Mouse (Mus musculus): ENCODE measurements around the gene Zfp319. TPM values are rescaled to one million over a fixed set of nuclear protein-coding genes. Genes with fewer than 3 reads are reported as not detected.

The Zfp319 gene
- polyA plus RNA-seq, 1 experiment from 2014 or later = 12.8 TPM

GRCm38 (mm10) chr8:95320224-95321139 is 11.3 kb downstream of the Zfp319 start:
- Histone ChIP-seq H3K27me3 (ENCODE audit: control insufficient read depth, insufficient read depth, low read length) (no peaks in the 10 kb centered on the region), H3K9ac (replicated peaks; ENCODE audit: low read depth, low read length) (peak overlapping the region; percentile 39; the same call in 1 of the 2 replicates), H3K9me3 (ENCODE audit: control insufficient read depth, low read length) (no peaks in the 10 kb centered on the region), H3K4me2 (ENCODE audit: low read depth, low read length) (peak overlapping the region; percentile 63), H3K36me3 (ENCODE audit: control insufficient read depth, insufficient read depth, low read length) (peaks cover 5% of the 10 kb centered on the region), H3K4me1 (ENCODE audit: control insufficient read depth, insufficient read depth, low read length) (no peaks in the 10 kb centered on the region), H3K27ac (ENCODE audit: low read depth, low read length) (no peak overlapping the region), H3K4me3 (ENCODE audit: low read depth, low read length) (peak overlapping the region; percentile 36)
- WGBS = 3% methylated on average over 41 of the region's 41 CpGs
- ATAC-seq (ENCODE audit: low read depth) = peak; percentile 81

GRCm38 (mm10) chr8:95315350-95315749 is 16.4 kb downstream of the Zfp319 start:
- H3K4me1 ChIP-seq (ENCODE audit: control insufficient read depth, insufficient read depth, low read length) = peaks cover 3% of the 10 kb centered on the region; the same call in 1 of the 2 replicates
- ATAC-seq (ENCODE audit: low read depth) = no peak
- no peaks in the 10 kb centered on the region for H3K27me3 ChIP-seq (ENCODE audit: control insufficient read depth, insufficient read depth, low read length)
- H3K27ac ChIP-seq (ENCODE audit: low read depth, low read length) = no peak overlapping the region
- H3K9ac ChIP-seq (replicated peaks; ENCODE audit: low read depth, low read length) = no peak overlapping the region
- WGBS = 93% methylated on average over 1 of the region's 1 CpGs
- H3K36me3 ChIP-seq (ENCODE audit: control insufficient read depth, insufficient read depth, low read length) = no peaks in the 10 kb centered on the region
- H3K4me3 ChIP-seq (ENCODE audit: low read depth, low read length) = no peak overlapping the region
- H3K4me2 ChIP-seq (ENCODE audit: low read depth, low read length) = no peak overlapping the region
- H3K9me3 ChIP-seq (ENCODE audit: control insufficient read depth, low read length) = no peaks in the 10 kb centered on the region

- no peak overlapping the region for H3K4me2 ChIP-seq (ENCODE audit: low read depth, low read length)
- 85% methylated on average over 2 of the region's 2 CpGs for WGBS
- H3K27ac ChIP-seq (ENCODE audit: low read depth, low read length) = no peak overlapping the region
- H3K9me3 ChIP-seq (ENCODE audit: control insufficient read depth, low read length) = no peaks in the 10 kb centered on the region
- H3K9ac ChIP-seq (replicated peaks; ENCODE audit: low read depth, low read length) = no peak overlapping the region
- H3K4me3 ChIP-seq (ENCODE audit: low read depth, low read length) = no peak overlapping the region
- no peaks in the 10 kb centered on the region for H3K36me3 ChIP-seq (ENCODE audit: control insufficient read depth, insufficient read depth, low read length)
- H3K27me3 ChIP-seq (ENCODE audit: control insufficient read depth, insufficient read depth, low read length) = no peaks in the 10 kb centered on the region
- no peak for ATAC-seq (ENCODE audit: low read depth)
- H3K4me1 ChIP-seq (ENCODE audit: control insufficient read depth, insufficient read depth, low read length) = peaks cover 4% of the 10 kb centered on the region; the same call in 1 of the 2 replicates
These were observed 17.0 kb downstream of the Zfp319 start for GRCm38 (mm10) chr8:95314707-95315106.

GRCm38 (mm10) chr8:95313857-95314256 is 17.9 kb downstream of the Zfp319 start:
- Histone ChIP-seq H3K4me1 (ENCODE audit: control insufficient read depth, insufficient read depth, low read length) (peaks cover 4% of the 10 kb centered on the region; the same call in 1 of the 2 replicates), H3K27ac (ENCODE audit: low read depth, low read length) (no peak overlapping the region), H3K9me3 (ENCODE audit: control insufficient read depth, low read length) (no peaks in the 10 kb centered on the region), H3K9ac (replicated peaks; ENCODE audit: low read depth, low read length) (no peak overlapping the region), H3K36me3 (ENCODE audit: control insufficient read depth, insufficient read depth, low read length) (no peaks in the 10 kb centered on the region), H3K4me3 (ENCODE audit: low read depth, low read length) (no peak overlapping the region), H3K4me2 (ENCODE audit: low read depth, low read length) (no peak overlapping the region), H3K27me3 (ENCODE audit: control insufficient read depth, insufficient read depth, low read length) (no peaks in the 10 kb centered on the region)
- ATAC-seq (ENCODE audit: low read depth) = no peak
- 91% methylated on average over 6 of the region's 6 CpGs for WGBS

GRCm38 (mm10) chr8:95312836-95313235 is 18.9 kb downstream of the Zfp319 start:
- no peak for ATAC-seq (ENCODE audit: low read depth)
- Histone ChIP-seq H3K4me2 (ENCODE audit: low read depth, low read length) (no peak overlapping the region), H3K27ac (ENCODE audit: low read depth, low read length) (no peak overlapping the region), H3K9ac (replicated peaks; ENCODE audit: low read depth, low read length) (no peak overlapping the region), H3K4me1 (ENCODE audit: control insufficient read depth, insufficient read depth, low read length) (peaks cover 4% of the 10 kb centered on the region; the same call in 1 of the 2 replicates), H3K9me3 (ENCODE audit: control insufficient read depth, low read length) (no peaks in the 10 kb centered on the region), H3K27me3 (ENCODE audit: control insufficient read depth, insufficient read depth, low read length) (no peaks in the 10 kb centered on the region), H3K4me3 (ENCODE audit: low read depth, low read length) (no peak overlapping the region), H3K36me3 (ENCODE audit: control insufficient read depth, insufficient read depth, low read length) (no peaks in the 10 kb centered on the region)
- 69% methylated on average over 18 of the region's 18 CpGs for WGBS

- H3K27ac ChIP-seq (ENCODE audit: low read depth, low read length) = no peak within 1 kb of the TSS
- no peaks in the 10 kb centered on the region for H3K36me3 ChIP-seq (ENCODE audit: control insufficient read depth, insufficient read depth, low read length)
- peaks cover 4% of the 10 kb centered on the region; the same call in 1 of the 2 replicates for H3K4me1 ChIP-seq (ENCODE audit: control insufficient read depth, insufficient read depth, low read length)
- ATAC-seq (ENCODE audit: low read depth) = no peak
- no peaks in the 10 kb centered on the region for H3K27me3 ChIP-seq (ENCODE audit: control insufficient read depth, insufficient read depth, low read length)
- H3K4me3 ChIP-seq (ENCODE audit: low read depth, low read length) = no peak within 1 kb of the TSS
- no peak within 1 kb of the TSS for H3K9ac ChIP-seq (replicated peaks; ENCODE audit: low read depth, low read length)
- no peak within 1 kb of the TSS for H3K4me2 ChIP-seq (ENCODE audit: low read depth, low read length)
- H3K9me3 ChIP-seq (ENCODE audit: control insufficient read depth, low read length) = no peaks in the 10 kb centered on the region
- 29% methylated on average over 6 of the region's 6 CpGs for WGBS
These were observed 21.3 kb downstream of the Zfp319 start, which contains the start of gene Tepp for GRCm38 (mm10) chr8:95310342-95310970. Gene Tepp, plus strand, starts transcription at chr8:95310566.

GRCm38 (mm10) chr8:95306431-95306830 is 25.3 kb downstream of the Zfp319 start, which contains the start of gene Cngb1:
Gene Cngb1, minus strand, starts transcription at chr8:95306585.
- Histone ChIP-seq H3K4me3 (ENCODE audit: low read depth, low read length) (no peak within 1 kb of the TSS), H3K27me3 (ENCODE audit: control insufficient read depth, insufficient read depth, low read length) (no peaks in the 10 kb centered on the region), H3K9me3 (ENCODE audit: control insufficient read depth, low read length) (no peaks in the 10 kb centered on the region), H3K4me2 (ENCODE audit: low read depth, low read length) (no peak within 1 kb of the TSS), H3K4me1 (ENCODE audit: control insufficient read depth, insufficient read depth, low read length) (peaks cover 4% of the 10 kb centered on the region; the same call in 1 of the 2 replicates), H3K36me3 (ENCODE audit: control insufficient read depth, insufficient read depth, low read length) (no peaks in the 10 kb centered on the region), H3K27ac (ENCODE audit: low read depth, low read length) (no peak within 1 kb of the TSS), H3K9ac (replicated peaks; ENCODE audit: low read depth, low read length) (no peak within 1 kb of the TSS)
- WGBS = 49% methylated on average over 6 of the region's 6 CpGs
- no peak for ATAC-seq (ENCODE audit: low read depth)

GRCm38 (mm10) chr8:95305526-95305925 is 26.2 kb downstream of the Zfp319 start:
- H3K4me2 ChIP-seq (ENCODE audit: low read depth, low read length) = no peak overlapping the region

GRCm38 (mm10) chr8:95302410-95302809 is 29.3 kb downstream of the Zfp319 start:
- Histone ChIP-seq H3K27ac (ENCODE audit: low read depth, low read length) (no peak overlapping the region), H3K36me3 (ENCODE audit: control insufficient read depth, insufficient read depth, low read length) (no peaks in the 10 kb centered on the region), H3K9me3 (ENCODE audit: control insufficient read depth, low read length) (no peaks in the 10 kb centered on the region), H3K4me1 (ENCODE audit: control insufficient read depth, insufficient read depth, low read length) (no peaks in the 10 kb centered on the region), H3K4me3 (ENCODE audit: low read depth, low read length) (no peak overlapping the region), H3K4me2 (ENCODE audit: low read depth, low read length) (no peak overlapping the region), H3K9ac (replicated peaks; ENCODE audit: low read depth, low read length) (no peak overlapping the region), H3K27me3 (ENCODE audit: control insufficient read depth, insufficient read depth, low read length) (no peaks in the 10 kb centered on the region)
- no peak for ATAC-seq (ENCODE audit: low read depth)
- 22% methylated on average over 5 of the region's 5 CpGs for WGBS

More at GRCm38 (mm10) chr8:95305526-95305925, 26.2 kb downstream of the Zfp319 start:
- WGBS = 75% methylated on average over 4 of the region's 4 CpGs
- Histone ChIP-seq H3K27me3 (ENCODE audit: control insufficient read depth, insufficient read depth, low read length) (no peaks in the 10 kb centered on the region), H3K36me3 (ENCODE audit: control insufficient read depth, insufficient read depth, low read length) (no peaks in the 10 kb centered on the region), H3K4me3 (ENCODE audit: low read depth, low read length) (no peak overlapping the region), H3K9me3 (ENCODE audit: control insufficient read depth, low read length) (no peaks in the 10 kb centered on the region), H3K9ac (replicated peaks; ENCODE audit: low read depth, low read length) (no peak overlapping the region), H3K4me1 (ENCODE audit: control insufficient read depth, insufficient read depth, low read length) (peaks cover 3% of the 10 kb centered on the region; the same call in 1 of the 2 replicates), H3K27ac (ENCODE audit: low read depth, low read length) (no peak overlapping the region)
- no peak for ATAC-seq (ENCODE audit: low read depth)
